Mouse (Mus musculus): Measurements from ENCODE around the gene Klhl3.

DNA sequence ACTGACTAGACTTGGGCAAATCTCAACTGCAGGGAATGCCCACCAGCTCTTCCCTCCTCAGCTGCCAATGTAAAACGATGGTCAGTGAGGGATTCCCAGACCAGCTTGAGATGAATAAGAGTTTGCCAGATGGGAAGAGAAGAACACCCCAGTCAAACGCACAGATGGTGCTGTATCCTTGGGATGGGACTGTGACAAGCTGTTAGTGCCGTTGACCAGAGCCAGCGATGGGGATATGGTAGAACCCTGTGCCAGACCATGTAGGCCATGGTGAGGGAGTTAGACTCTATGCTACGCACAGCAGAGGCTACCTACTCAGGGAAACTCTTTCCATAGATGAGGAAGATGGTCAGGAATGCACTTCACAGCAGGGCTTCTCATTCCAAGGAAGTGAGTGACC lies 153.6 kb downstream of the Klhl3 start:
- no peak for TF ChIP-seq CTCF (IDR thresholded peaks at IDR 0.05; ENCODE audit: extremely low read depth, insufficient read depth, low read length)
- no peak for TF ChIP-seq POLR2A (IDR thresholded peaks at IDR 0.05; ENCODE audit: extremely low read depth, insufficient read depth, low read length)
